Mouse (Mus musculus) stomach, embryonic 15.5 days (tissue): ENCODE data around the gene Spast. TPM values are rescaled to one million over a fixed set of nuclear protein-coding genes. Genes with fewer than 3 reads are reported as not detected.
A peak's percentile ranks its signal among the peaks of the same experiment; 100 is the strongest.
"Not testable (repeated sequence)": the region's sequence is repeated elsewhere in the genome, so short reads cannot be mapped to it uniquely, and the experiment has no call there.

Experiments used
- ATAC-seq: fragments of 200-750 bp; cut with Nextera tagmentation; 2 replicates; pipeline ENCODE4 v1.8.0; 2017; ENCODE audit warnings: low read depth, moderate number of reproducible peaks, moderate TSS enrichment; ENCODE audit not compliant: insufficient read depth, low FRiP score
- H3K27ac ChIP-seq: fragments of 300-500 bp; sonication (generic); 2 replicates; pipeline ENCODE4 v1.5.1; 2015; ENCODE audit warnings: mild to moderate bottlenecking, inconsistent platforms
- H3K27me3 ChIP-seq: fragments of 300-500 bp; sonication (generic); replicated peaks from 2 replicates; pipeline ENCODE4 v1.6.1; 2015; ENCODE audit warnings: inconsistent platforms
- H3K36me3 ChIP-seq: fragments of 300-500 bp; sonication (generic); 2 replicates; pipeline ENCODE4 v1.6.1; 2015; ENCODE audit warnings: inconsistent platforms
- H3K4me1 ChIP-seq: fragments of 300-500 bp; sonication (generic); 2 replicates; pipeline ENCODE4 v1.6.1; 2015; ENCODE audit warnings: inconsistent platforms
- H3K4me2 ChIP-seq: fragments of 300-500 bp; sonication (generic); 2 replicates; pipeline ENCODE4 v1.6.1; 2015; ENCODE audit warnings: mild to moderate bottlenecking, inconsistent platforms
- H3K4me3 ChIP-seq: fragments of 300-500 bp; sonication (generic); replicated peaks from 2 replicates; pipeline ENCODE4 v1.5.1; 2015; ENCODE audit warnings: inconsistent platforms
- H3K9ac ChIP-seq: fragments of 300-500 bp; sonication (generic); 2 replicates; pipeline ENCODE4 v1.6.1; 2015; ENCODE audit warnings: inconsistent platforms
- H3K9me3 ChIP-seq: fragments of 300-500 bp; sonication (generic); 2 replicates; pipeline ENCODE4 v1.6.1; 2016; ENCODE audit warnings: inconsistent platforms
- WGBS: fragments of 180-500 bp; shearing (Covaris S2); methylation state at CpG from one replicate; pipeline ENCODE4 v1.1.7; 2015; 5-methylcytosine and 5-hydroxymethylcytosine counted together
- polyA plus RNA-seq: library from polyadenylated mRNA; unstranded; fragments of >200 nt; fragmentation: Nextera tagmentation; extraction: Ambion mirVana; gene quantifications from 2 replicates; pipeline ENCODE4 v1.2.1, GENCODE M21; 2015

Spast gene
- polyA plus RNA-seq, 1 experiment from 2014 or later: 15.9 TPM

DNA sequence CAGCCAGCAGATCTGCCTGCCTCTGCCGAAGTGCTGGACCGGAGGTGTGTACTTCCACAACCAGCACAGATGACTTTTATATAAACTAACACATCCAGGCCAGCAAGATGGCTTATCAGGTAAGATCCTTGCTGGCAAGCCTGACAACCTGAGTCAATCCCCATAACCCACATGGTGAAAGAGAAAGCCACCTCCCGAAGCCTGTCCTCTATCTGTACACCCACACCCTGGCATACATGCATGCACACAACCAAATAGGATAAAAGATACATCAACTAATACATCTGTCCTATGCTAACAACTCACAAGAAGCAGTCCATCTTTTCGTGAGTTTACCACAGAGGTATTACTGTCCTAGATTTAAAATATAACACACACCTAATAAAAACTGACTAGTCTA, 34.7 kb upstream of the Spast start:
- Histone ChIP-seq H3K27me3 (no peaks in the 10 kb centered on the region), H3K9ac (no peak overlapping the region), H3K4me3 (no peak overlapping the region), H3K9me3 (no peaks in the 10 kb centered on the region), H3K4me2 (no peak overlapping the region), H3K36me3 (peaks cover 13% of the 10 kb centered on the region; the same call in 1 of the 2 replicates), H3K27ac (no peak overlapping the region), H3K4me1 (no peaks in the 10 kb centered on the region)
- WGBS: 86% methylated on average over 4 of the region's 4 CpGs
- peak; percentile 68; the same call in 1 of the 2 replicates for ATAC-seq

DNA sequence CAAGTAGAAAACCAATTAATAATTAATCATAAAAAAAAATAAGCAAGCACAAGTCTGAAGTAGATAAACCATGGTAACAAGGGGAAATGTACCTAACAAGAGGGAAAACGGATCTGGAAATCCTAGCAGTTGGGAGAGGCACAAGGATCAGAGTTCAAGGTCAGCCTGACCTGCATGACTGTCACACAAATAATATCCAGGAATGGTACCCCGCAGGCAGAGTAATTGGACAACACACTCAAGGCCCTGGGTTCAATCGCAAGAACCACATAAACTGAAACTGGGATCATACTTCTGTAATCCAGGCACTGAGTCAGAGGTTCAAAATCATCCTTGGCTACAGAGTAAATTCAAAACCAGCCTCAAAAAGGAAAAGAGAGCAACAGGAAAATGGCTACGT, 33.2 kb upstream of the Spast start:
- WGBS: 88% methylated on average over 4 of the region's 4 CpGs
- ATAC-seq: no peak

DNA sequence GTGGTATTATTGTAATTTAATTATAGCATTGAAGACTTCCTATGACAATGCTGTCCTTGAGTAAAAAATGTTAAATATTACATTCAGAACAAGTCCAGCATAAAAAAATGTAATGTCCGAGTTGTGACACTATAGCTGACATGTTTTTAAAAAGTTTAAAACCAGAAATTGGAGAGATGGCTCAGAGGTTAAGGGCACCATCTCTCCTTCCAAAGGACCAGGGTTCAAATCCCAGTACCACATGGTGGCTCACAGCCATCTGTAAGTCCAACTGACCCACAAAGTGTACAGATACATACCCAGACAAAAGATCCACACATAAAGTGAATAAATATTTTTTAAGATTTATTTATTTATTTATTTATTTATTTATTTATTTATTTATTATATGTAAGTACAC, 32.8 kb upstream of the Spast start:
- H3K9me3 ChIP-seq: no peaks in the 10 kb centered on the region
- no peak overlapping the region for H3K4me2 ChIP-seq
- no peak overlapping the region for H3K4me3 ChIP-seq
- H3K4me1 ChIP-seq: no peaks in the 10 kb centered on the region
- no peak overlapping the region for H3K27ac ChIP-seq
- ATAC-seq: no peak
- peaks cover 21% of the 10 kb centered on the region; the same call in 1 of the 2 replicates for H3K36me3 ChIP-seq
- WGBS: 92% methylated on average over 1 of the region's 1 CpGs
- H3K9ac ChIP-seq: no peak overlapping the region
- no peaks in the 10 kb centered on the region for H3K27me3 ChIP-seq

More for the DNA sequence above, 33.2 kb upstream of the Spast start:
- Histone ChIP-seq H3K4me3 (no peak overlapping the region), H3K27me3 (no peaks in the 10 kb centered on the region), H3K36me3 (peaks cover 21% of the 10 kb centered on the region; the same call in 1 of the 2 replicates), H3K4me1 (no peaks in the 10 kb centered on the region), H3K4me2 (no peak overlapping the region), H3K27ac (no peak overlapping the region), H3K9me3 (no peaks in the 10 kb centered on the region), H3K9ac (no peak overlapping the region)

DNA sequence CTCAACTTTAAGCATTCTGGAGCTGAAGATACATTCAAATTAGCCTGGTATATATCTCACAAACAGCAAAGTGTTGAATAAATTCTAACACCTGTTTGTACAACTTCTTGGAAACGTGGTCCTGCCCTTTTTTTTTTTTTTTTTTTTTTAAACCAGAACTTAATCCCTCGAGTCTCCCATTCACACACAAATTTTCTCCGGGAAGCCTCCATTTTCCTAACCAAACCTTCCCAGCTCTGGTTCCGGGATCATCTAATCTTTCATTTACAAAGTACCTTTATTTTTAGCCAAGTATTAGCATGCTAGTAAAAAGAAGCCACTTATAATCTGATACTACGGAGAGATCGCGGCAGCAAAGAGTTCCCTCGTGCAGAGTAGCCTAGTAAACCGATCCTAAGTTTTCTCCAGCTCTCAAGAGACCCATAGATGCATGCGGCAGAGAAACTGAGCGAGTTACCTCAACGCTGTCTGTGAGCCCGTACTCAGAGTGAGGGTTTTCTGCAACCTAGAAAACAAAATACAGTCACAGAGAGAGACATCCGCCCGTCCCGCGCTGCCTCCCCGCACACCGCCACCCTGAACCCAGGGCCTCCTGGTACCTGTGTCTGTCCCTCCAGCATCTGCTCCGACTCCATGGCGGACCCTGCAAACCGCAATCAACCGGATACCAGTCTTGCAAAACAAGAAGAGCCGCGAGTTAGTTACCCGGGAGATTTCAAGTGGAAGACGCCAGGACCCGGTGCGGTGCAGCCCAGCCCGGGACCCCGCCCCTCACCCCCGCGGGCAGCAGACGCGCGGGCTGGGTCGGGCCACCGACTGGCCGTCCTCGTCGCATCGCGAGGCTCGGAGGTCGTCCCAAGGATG, 23.1 kb upstream of the Spast start:
- ATAC-seq: peak; percentile 81; the same call in 1 of the 2 replicates

DNA sequence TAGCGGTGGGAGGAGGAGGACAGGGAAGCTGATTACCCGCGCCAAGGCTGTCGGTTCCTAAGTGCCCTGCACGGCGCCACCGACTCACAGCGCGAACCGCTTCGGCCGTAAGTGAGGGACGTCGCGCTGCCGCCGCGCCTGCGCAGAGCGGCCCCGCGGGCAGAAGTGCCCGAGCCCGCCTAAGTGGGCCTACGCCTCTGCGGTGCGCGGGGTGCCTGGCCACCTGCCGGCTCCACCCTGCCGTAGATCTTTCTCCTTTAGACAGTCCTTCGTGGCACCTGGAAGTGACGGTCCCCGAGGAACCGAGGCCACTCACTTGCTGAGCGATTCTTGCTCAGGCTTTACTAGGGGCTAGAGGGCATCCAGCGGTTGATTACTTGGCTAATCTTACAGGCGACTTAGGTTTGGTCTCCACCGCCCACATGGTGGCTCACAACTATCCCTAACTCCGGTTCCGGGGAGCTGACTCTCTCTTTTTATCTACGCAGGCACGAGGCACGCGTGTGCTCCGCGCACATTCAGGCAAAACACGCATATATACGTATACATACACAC, 22.4 kb upstream of the Spast start:
- peak; percentile 93 for ATAC-seq
- Histone ChIP-seq H3K27ac (peak overlapping the region; percentile 93), H3K27me3 (no peaks in the 10 kb centered on the region), H3K9me3 (no peaks in the 10 kb centered on the region), H3K9ac (peak overlapping the region; percentile 77), H3K4me3 (peak overlapping the region; percentile 88), H3K4me2 (peak overlapping the region; percentile 76), H3K4me1 (0 out of 2 replicates have a peak, but pooled peaks cover 5% of the 10 kb centered on the region), H3K36me3 (no peaks in the 10 kb centered on the region)
- WGBS: under 1% methylated on average over 48 of the region's 48 CpGs

More for the DNA sequence above, 23.1 kb upstream of the Spast start:
- WGBS: under 1% methylated on average over 44 of the region's 45 CpGs
- Histone ChIP-seq H3K4me3 (peak overlapping the region; percentile 88), H3K36me3 (no peaks in the 10 kb centered on the region), H3K4me2 (peak overlapping the region; percentile 76), H3K9ac (peak overlapping the region; percentile 77), H3K9me3 (no peaks in the 10 kb centered on the region), H3K27ac (peak overlapping the region; percentile 93), H3K4me1 (0 out of 2 replicates have a peak, but pooled peaks cover 5% of the 10 kb centered on the region), H3K27me3 (no peaks in the 10 kb centered on the region)

DNA sequence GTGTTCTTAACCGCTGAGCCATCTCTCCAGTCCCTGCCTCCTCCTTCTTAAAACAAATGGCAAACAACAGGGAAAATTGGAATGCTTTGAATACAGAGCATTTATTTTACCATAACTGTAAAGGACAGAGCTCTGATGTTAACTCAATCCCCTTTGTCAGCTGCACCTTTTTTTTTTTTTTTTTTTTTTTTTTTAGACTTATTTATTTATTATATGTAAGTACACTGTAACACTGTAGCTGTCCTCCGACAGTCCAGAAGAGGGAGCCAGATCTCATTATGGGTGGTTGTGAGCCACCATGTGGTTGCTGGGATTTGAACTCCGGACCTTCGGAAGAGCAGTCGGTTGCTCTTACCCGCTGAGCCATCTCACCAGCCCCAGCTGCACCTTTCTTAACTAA, 20.1 kb upstream of the Spast start:
- Histone ChIP-seq H3K4me2 (no peak overlapping the region), H3K4me1 (0 out of 2 replicates have a peak, but pooled peaks cover 5% of the 10 kb centered on the region), H3K4me3 (no peak overlapping the region), H3K27ac (no peak overlapping the region), H3K9me3 (no peaks in the 10 kb centered on the region), H3K27me3 (no peaks in the 10 kb centered on the region), H3K9ac (no peak overlapping the region), H3K36me3 (no peaks in the 10 kb centered on the region)
- 91% methylated on average over 6 of the region's 6 CpGs for WGBS
- no peak for ATAC-seq

DNA sequence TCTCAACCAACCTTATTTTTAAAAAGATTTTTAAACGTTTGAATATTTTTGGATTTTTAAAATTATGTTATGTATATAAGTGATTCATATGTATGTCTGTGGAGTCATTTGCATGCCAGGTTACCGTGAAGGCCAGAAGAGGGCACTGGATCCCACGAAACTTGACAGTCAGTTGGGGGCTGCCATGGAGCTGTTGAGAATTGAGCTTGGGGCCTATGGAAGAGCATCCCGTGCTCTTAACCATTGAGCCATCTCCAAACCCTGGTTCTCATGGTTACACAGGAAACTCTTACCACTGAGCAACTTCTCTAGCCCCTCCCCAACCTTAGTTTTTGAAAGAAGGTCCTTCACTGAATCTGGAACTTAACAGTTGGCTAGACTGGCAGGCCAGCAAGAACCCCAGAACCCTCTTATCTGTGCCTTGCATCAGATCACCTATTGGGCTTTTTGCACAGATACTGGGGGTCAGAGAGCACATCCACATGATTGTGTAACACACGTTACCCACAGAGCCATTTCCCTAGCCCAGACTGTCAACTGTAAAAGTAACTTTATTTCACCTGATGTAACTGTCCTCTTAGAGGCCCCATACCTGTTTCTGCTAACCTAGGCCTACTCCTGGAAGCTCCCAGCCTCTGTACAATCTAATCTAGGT, 16.3 kb upstream of the Spast start:
- Histone ChIP-seq H3K36me3 (no peaks in the 10 kb centered on the region), H3K9ac (no peak overlapping the region), H3K9me3 (no peaks in the 10 kb centered on the region), H3K4me1 (no peaks in the 10 kb centered on the region), H3K4me3 (no peak overlapping the region), H3K4me2 (no peak overlapping the region), H3K27ac (no peak overlapping the region), H3K27me3 (no peaks in the 10 kb centered on the region)
- 48% methylated on average over 5 of the region's 5 CpGs for WGBS
- no peak for ATAC-seq

DNA sequence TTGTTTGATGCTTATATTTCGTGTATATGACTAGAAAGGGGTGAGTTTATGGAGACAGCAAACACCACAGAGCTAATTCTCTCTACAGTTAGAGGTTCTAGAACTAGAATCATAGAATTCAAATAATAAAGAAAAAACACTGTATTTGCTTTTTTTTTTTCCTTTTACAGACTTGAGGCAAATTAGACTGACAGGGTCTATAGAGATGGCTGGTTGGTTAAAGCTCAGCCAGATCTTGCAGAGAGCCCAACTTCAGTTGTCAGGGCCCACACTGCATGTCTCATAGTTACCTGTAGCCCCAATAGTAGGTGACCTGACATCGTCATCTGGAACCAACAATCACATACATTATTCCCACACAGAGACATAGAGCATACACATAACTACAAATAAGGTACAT, 14.9 kb upstream of the Spast start, which contains the start of gene Dpy30:
Dpy30 (minus strand) TSS at position 101 of the 400 bp plus-strand sequence.
- H3K4me1 ChIP-seq: no peaks in the 10 kb centered on the region
- no peak within 1 kb of the TSS for H3K9ac ChIP-seq

DNA sequence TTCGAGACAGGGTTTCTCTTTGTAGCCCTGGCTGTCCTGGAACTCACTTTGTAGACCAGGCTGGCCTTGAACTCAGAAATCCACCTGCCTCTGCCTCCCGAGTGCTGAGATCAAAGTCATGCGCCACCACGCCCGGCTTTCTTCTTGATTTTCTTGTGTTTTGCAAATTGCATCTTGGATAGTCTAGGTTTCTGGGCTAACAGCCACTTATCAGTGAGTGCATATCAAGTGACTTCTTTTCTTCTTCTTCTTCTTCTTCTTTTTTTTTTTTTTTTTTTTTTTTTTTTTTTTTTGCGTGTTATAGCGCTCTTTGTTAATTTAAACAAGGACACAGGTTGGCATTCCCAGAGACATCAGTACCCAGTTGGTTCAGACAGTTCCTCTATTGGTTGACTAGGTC, 11.6 kb upstream of the Spast start:
- H3K9me3 ChIP-seq, H3K4me3 ChIP-seq, H3K4me1 ChIP-seq, H3K27ac ChIP-seq, H3K4me2 ChIP-seq, ATAC-seq, H3K36me3 ChIP-seq, H3K27me3 ChIP-seq, H3K9ac ChIP-seq: not testable (repeated sequence)
- 81% methylated on average over 7 of the region's 7 CpGs for WGBS

More for the DNA sequence above, 14.9 kb upstream of the Spast start, which contains the start of gene Dpy30:
- Histone ChIP-seq H3K9me3 (no peaks in the 10 kb centered on the region), H3K27me3 (no peaks in the 10 kb centered on the region), H3K4me2 (no peak within 1 kb of the TSS), H3K27ac (no peak within 1 kb of the TSS), H3K36me3 (no peaks in the 10 kb centered on the region), H3K4me3 (no peak within 1 kb of the TSS)
- no peak for ATAC-seq
- WGBS: 77% methylated on average over 2 of the region's 2 CpGs

DNA sequence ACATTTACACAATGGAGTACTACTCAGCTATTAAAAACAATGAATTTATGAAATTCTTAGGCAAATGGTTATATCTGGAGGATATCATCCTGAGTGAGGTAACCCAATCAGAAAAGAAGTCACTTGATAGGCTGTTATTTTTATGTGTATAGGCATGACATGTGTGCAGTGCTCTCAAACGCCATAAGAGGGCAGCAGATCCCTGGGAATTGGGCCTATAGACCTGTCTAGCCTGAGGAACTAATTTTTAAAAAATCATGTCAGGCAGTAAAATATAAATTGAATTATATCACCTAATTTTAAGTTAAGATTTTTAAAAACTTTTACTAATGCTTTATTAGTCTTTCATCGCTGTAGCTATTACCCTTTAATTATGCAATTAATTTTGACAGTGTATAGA, 10.6 kb upstream of the Spast start:
- not testable (repeated sequence) for H3K9me3 ChIP-seq

DNA sequence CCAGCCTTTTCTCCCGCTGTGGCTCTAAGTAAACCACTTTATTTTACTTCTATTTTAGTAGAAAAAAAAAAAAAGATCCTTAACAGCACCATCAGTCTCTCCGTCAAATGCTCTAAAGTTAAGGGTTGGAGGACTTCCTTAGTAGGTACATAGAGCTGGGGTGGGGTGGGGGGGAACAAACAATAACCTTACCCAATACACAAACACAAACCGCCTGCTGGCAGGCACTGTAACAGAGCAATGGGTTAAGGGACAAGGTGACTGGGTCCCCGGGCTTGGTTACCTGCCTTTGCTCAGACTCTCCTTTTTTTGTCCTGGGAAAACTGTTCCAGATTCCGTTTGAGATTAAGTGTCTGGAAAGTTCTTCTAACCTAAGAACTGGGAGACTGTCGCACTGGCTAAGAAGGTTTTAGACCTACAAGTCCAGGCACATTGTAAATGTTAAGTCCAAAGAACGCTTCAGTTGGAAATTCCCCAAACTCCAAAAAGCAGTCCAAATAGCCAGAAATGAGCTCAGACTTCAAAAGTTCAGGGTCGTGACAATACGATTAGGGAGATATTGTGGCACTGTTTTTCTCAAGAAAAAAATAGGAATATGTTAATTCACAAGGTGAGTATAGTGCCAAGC, 7.6 kb upstream of the Spast start:
- Histone ChIP-seq H3K4me3 (no peak overlapping the region), H3K27ac (no peak overlapping the region), H3K27me3 (no peaks in the 10 kb centered on the region), H3K4me2 (no peak overlapping the region), H3K9me3 (no peaks in the 10 kb centered on the region), H3K36me3 (no peaks in the 10 kb centered on the region), H3K9ac (no peak overlapping the region), H3K4me1 (no peaks in the 10 kb centered on the region)
- ATAC-seq: no peak
- WGBS: 67% methylated on average over 9 of the region's 9 CpGs

More for the DNA sequence above, 10.6 kb upstream of the Spast start:
- WGBS: 38% methylated on average over 2 of the region's 2 CpGs
- not testable (repeated sequence) for H3K4me3 ChIP-seq, H3K36me3 ChIP-seq, H3K27me3 ChIP-seq, H3K4me1 ChIP-seq, H3K27ac ChIP-seq, H3K4me2 ChIP-seq, H3K9ac ChIP-seq, ATAC-seq
